Mouse (Mus musculus) heart, embryonic 10.5 days (tissue): Measurements from ENCODE around the gene Pde1a. TPM values are rescaled to one million over a fixed set of nuclear protein-coding genes. Genes with fewer than 3 reads are reported as not detected.

ENCODE experiments used
- DNase-seq: peaks from one replicate; pipeline ENCODE4 v3.0.0-alpha.2; 2017; ENCODE audit warnings: low spot score
- H3K27ac ChIP-seq: fragments of 300-500 bp; sonication (generic); 2 replicates; pipeline ENCODE4 v1.5.1; 2016; ENCODE audit warnings: mild to moderate bottlenecking
- H3K27me3 ChIP-seq: fragments of 300-500 bp; sonication (generic); 2 replicates; pipeline ENCODE4 v1.6.1; 2016; ENCODE audit warnings: mild to moderate bottlenecking; ENCODE audit not compliant: poor library complexity, insufficient read depth, severe bottlenecking
- H3K36me3 ChIP-seq: fragments of 300-500 bp; sonication (generic); 2 replicates; pipeline ENCODE4 v1.6.1; 2016; ENCODE audit warnings: mild to moderate bottlenecking, moderate library complexity
- H3K4me1 ChIP-seq: fragments of 300-500 bp; sonication (generic); 2 replicates; pipeline ENCODE4 v1.6.1; 2016; ENCODE audit warnings: mild to moderate bottlenecking
- H3K4me3 ChIP-seq: fragments of 300-500 bp; sonication (generic); 2 replicates; pipeline ENCODE4 v1.5.1; 2016; ENCODE audit warnings: mild to moderate bottlenecking, moderate library complexity
- H3K9me3 ChIP-seq: fragments of 300-500 bp; sonication (generic); 2 replicates; pipeline ENCODE4 v1.6.1; 2016; ENCODE audit warnings: mild to moderate bottlenecking, moderate library complexity
- WGBS: fragments of 180-500 bp; shearing (Covaris S2); methylation state at CpG from one replicate; pipeline ENCODE4 v1.1.7; 2016; 5-methylcytosine and 5-hydroxymethylcytosine counted together
- polyA plus RNA-seq: library from polyadenylated mRNA; unstranded; fragments of >200 nt; fragmentation: Nextera tagmentation; extraction: Ambion mirVana; gene quantifications from 2 replicates; pipeline ENCODE4 v1.2.1, GENCODE M21; 2016

Gene Pde1a
- polyA plus RNA-seq, 1 experiment from 2014 or later = 7.0 TPM

GRCm38 (mm10) chr2:79972271-79972670 lies 157.0 kb downstream of the Pde1a start:
- Histone ChIP-seq H3K36me3 (no peaks in the 10 kb centered on the region), H3K4me3 (no peak overlapping the region), H3K27ac (no peak overlapping the region), H3K4me1 (peaks cover 4% of the 10 kb centered on the region; the same call in 1 of the 2 replicates), H3K27me3 (no peaks in the 10 kb centered on the region), H3K9me3 (no peaks in the 10 kb centered on the region)
- no peak for DNase-seq

DNA sequence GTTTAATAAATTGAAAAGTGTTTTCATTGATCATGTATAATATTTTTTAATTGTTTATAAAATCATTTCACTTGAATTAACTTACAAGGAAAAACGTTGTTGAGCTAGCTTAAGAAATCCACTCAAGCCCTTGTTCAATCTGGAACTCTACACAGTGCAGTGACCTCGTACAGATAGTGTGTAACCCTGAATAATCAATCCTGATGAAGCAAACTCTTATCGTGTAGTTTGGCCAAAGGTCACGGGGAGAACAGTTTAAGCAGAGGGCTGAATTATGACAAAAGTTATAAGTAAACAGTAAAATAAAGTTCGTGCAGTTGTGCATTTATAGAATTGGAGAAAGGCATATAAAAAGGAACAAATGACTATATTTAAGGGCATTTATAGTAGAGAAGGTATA lies 159.7 kb downstream of the Pde1a start:
- H3K27me3 ChIP-seq = no peaks in the 10 kb centered on the region
- H3K27ac ChIP-seq = no peak overlapping the region
- WGBS = 60% methylated on average over 5 of the region's 5 CpGs
- H3K36me3 ChIP-seq = no peaks in the 10 kb centered on the region
- H3K9me3 ChIP-seq = no peaks in the 10 kb centered on the region
- H3K4me1 ChIP-seq = peaks cover 13% of the 10 kb centered on the region; the same call in 1 of the 2 replicates
- DNase-seq = no peak
- no peak overlapping the region for H3K4me3 ChIP-seq

DNA sequence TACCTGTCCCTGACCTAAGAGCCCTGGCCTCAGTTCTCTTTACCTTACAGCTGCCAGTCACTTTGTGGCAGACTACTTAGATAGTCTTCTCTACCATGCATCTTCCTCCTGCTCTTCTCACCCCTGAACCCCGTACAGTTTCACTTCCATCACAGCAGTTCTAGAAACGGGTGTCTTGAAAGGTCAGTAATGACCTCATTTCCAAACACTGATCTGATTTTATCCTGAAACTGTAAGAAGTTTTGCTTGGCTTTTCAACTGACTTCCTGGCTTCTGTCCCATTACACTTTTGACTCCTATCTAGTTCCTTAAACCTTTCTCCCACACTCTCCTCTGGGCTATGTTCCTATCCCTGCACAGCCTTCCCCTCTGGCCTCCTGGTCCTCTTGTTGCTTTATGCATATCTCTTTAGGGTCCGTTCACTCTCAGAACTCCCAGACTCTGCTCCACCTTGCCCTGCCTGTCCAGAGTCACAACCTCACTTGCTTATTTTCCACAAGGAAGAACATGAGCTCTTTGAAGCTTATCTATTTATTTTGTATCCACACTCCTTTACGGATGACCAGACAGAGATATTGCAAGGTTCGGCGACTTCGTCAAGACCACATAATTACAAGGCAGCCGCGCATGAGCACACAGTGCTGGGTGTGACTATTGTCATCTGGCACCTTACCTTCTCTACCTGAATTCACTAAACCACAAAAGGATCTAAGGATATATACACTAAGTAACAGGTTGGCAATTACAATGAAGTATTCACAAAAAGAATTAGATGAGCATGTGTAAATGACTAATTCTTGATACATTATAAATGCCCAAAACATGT lies 162.4 kb downstream of the Pde1a start:
- Histone ChIP-seq H3K4me1 (peaks cover 13% of the 10 kb centered on the region; the same call in 1 of the 2 replicates), H3K9me3 (no peaks in the 10 kb centered on the region), H3K4me3 (no peak overlapping the region), H3K27ac (peak overlapping the region; percentile 56; the same call in 1 of the 2 replicates), H3K27me3 (no peaks in the 10 kb centered on the region), H3K36me3 (no peaks in the 10 kb centered on the region)
- WGBS = 63% methylated on average over 9 of the region's 9 CpGs
- no peak for DNase-seq

DNA sequence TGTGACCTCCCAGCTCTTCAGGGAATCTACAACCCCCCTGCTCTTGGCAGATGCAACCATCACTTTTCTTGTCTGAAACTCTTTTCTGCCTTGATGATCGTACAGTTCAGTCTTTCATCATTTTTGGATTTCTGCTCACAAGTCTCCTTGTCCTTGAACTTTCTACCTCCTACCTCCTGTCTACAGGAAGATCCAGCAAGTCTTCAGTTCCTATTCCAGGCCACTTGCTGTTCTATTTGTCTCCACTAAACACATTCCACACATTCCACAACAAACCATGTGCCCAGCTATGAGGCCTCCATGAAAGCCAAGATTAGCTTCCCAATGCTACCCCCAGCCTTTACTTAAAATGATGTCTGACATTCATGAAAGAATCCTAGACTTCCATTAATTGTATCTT lies 163.2 kb downstream of the Pde1a start:
- DNase-seq = no peak
- WGBS = 80% methylated on average over 1 of the region's 1 CpGs
- no peaks in the 10 kb centered on the region for H3K9me3 ChIP-seq
- no peak overlapping the region; the same call in 1 of the 2 replicates for H3K27ac ChIP-seq
- H3K36me3 ChIP-seq = no peaks in the 10 kb centered on the region
- H3K27me3 ChIP-seq = no peaks in the 10 kb centered on the region
- H3K4me3 ChIP-seq = no peak overlapping the region
- H3K4me1 ChIP-seq = peaks cover 13% of the 10 kb centered on the region; the same call in 1 of the 2 replicates

DNA sequence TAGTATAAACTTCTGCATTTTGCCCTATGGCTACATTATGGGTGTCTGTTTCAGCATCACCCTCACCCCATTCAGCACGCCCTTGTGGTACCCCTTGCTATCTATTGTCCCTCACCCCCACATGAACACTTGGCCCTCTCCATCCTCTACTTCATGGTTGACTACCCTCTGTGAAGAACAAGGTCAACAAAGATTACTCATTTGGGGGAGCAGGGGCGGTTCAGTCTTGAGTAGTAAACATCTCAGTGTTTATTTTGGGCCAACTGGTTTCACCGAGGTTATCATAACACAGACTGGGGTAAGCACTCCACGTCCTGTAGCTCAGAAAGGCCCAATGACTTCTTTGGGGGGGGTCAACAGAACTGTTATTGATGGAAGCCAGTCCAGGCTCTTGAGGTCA lies 164.3 kb downstream of the Pde1a start:
- H3K36me3 ChIP-seq = no peaks in the 10 kb centered on the region
- WGBS = 57% methylated on average over 4 of the region's 4 CpGs
- peaks cover 13% of the 10 kb centered on the region; the same call in 1 of the 2 replicates for H3K4me1 ChIP-seq
- DNase-seq = no peak
- H3K27ac ChIP-seq = no peak overlapping the region
- no peak overlapping the region for H3K4me3 ChIP-seq
- no peaks in the 10 kb centered on the region for H3K27me3 ChIP-seq
- no peaks in the 10 kb centered on the region for H3K9me3 ChIP-seq

GRCm38 (mm10) chr2:79961421-79961820 lies 167.8 kb downstream of the Pde1a start:
- Histone ChIP-seq H3K27ac (no peak overlapping the region), H3K36me3 (no peaks in the 10 kb centered on the region), H3K4me1 (peaks cover 6% of the 10 kb centered on the region; the same call in 1 of the 2 replicates), H3K9me3 (no peaks in the 10 kb centered on the region), H3K4me3 (no peak overlapping the region), H3K27me3 (no peaks in the 10 kb centered on the region)
- no peak for DNase-seq
- 86% methylated on average over 4 of the region's 4 CpGs for WGBS

DNA sequence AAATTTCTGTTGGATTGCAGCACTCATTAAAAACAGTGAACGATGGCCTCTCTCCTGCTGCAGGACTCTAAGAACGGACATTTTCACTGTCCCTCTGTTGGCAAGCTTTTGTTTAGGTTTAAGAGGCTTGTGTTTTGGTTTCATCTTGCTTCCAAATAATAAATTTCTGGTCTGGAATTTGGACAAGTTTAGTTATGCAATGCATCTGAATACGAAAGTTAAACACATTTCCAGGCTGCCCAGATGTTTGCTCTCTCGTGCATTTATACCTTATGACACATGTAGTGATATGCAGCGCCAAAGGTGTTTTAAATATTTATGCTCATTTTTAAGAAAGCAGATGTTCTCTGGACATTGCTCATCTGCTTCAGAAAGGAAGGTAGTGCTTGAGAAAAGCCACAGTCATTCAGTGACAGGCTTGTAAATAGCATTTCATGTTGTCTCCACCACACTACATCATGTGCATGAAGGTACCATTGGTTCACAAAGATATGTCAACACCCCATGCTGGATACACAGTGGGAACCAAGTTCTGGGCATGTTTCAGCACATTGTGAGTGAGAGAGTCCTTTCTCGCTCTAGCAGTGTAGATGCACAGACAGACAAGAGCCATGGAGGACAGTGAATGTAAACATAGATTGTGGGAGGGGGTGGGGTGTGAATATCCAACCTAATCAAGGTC lies 171.5 kb downstream of the Pde1a start:
- DNase-seq = no peak
- H3K9me3 ChIP-seq = no peaks in the 10 kb centered on the region
- no peaks in the 10 kb centered on the region for H3K27me3 ChIP-seq
- H3K4me3 ChIP-seq = no peak overlapping the region
- whole genome bisulfite sequencing = 77% methylated on average over 6 of the region's 6 CpGs
- H3K36me3 ChIP-seq = no peaks in the 10 kb centered on the region
- H3K4me1 ChIP-seq = no peaks in the 10 kb centered on the region
- no peak overlapping the region for H3K27ac ChIP-seq

GRCm38 (mm10) chr2:79945898-79946675 lies 183.2 kb downstream of the Pde1a start:
- H3K36me3 ChIP-seq = no peaks in the 10 kb centered on the region
- no peaks in the 10 kb centered on the region for H3K4me1 ChIP-seq
- WGBS = 40% methylated on average over 8 of the region's 8 CpGs
- H3K27me3 ChIP-seq = no peaks in the 10 kb centered on the region
- H3K27ac ChIP-seq = no peak overlapping the region
- no peak for DNase-seq
- no peaks in the 10 kb centered on the region for H3K9me3 ChIP-seq
- no peak overlapping the region for H3K4me3 ChIP-seq

- no peak overlapping the region for H3K27ac ChIP-seq
- H3K36me3 ChIP-seq = no peaks in the 10 kb centered on the region
- no peaks in the 10 kb centered on the region for H3K4me1 ChIP-seq
- H3K9me3 ChIP-seq = no peaks in the 10 kb centered on the region
- no peak for DNase-seq
- WGBS = 59% methylated on average over 5 of the region's 5 CpGs
- no peaks in the 10 kb centered on the region for H3K27me3 ChIP-seq
- no peak overlapping the region for H3K4me3 ChIP-seq
Observed at GRCm38 (mm10) chr2:79934660-79935059, 194.6 kb downstream of the Pde1a start.

- no peak overlapping the region for H3K27ac ChIP-seq
- no peaks in the 10 kb centered on the region for H3K9me3 ChIP-seq
- no peaks in the 10 kb centered on the region for H3K27me3 ChIP-seq
- DNase-seq = no peak
- no peaks in the 10 kb centered on the region for H3K4me1 ChIP-seq
- no peaks in the 10 kb centered on the region for H3K36me3 ChIP-seq
- no peak overlapping the region for H3K4me3 ChIP-seq
Observed at GRCm38 (mm10) chr2:79922356-79922755, 206.9 kb downstream of the Pde1a start.

DNA sequence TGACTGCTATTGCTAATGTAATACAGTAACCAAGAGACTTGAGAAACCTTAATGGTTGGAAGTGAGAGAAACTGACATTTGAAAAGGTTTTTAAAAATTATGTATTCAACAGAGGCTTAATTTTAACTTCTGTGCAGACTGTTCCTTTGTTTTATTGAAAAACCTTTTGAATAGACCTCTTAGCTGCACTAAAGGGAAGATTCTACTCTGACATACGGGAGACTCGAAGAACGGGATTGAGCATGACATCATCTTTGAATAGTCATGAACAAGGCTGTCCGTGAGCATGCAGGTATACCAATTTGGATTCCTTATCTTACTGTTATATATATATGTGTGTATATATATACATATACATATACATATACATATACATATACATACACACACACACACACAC lies 207.9 kb downstream of the Pde1a start:
- WGBS = 92% methylated on average over 4 of the region's 4 CpGs
- no peaks in the 10 kb centered on the region for H3K4me1 ChIP-seq
- no peak for DNase-seq
- H3K36me3 ChIP-seq = no peaks in the 10 kb centered on the region
- no peak overlapping the region for H3K4me3 ChIP-seq
- no peak overlapping the region for H3K27ac ChIP-seq
- no peaks in the 10 kb centered on the region for H3K9me3 ChIP-seq
- H3K27me3 ChIP-seq = no peaks in the 10 kb centered on the region

DNA sequence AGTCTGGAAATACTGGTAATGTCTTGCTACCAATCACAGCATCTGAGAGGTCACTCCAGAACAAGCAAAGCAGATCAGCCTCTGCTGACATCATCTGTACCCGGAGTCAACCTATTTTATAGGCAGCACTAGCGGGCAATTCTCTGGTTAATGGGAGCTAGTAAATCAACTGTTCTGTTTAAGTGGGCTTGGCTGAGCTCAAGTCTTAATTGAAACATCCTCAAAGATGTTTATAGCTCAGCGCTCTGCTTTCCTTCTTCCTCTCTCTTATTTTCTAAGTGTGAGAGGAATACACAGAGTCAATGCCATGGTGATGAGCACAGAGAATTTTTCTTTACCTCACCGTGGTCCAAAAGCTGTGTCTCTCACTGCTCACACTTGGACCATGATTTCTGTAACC lies 208.8 kb downstream of the Pde1a start:
- no peaks in the 10 kb centered on the region for H3K9me3 ChIP-seq
- no peaks in the 10 kb centered on the region for H3K4me1 ChIP-seq
- H3K27me3 ChIP-seq = no peaks in the 10 kb centered on the region
- H3K4me3 ChIP-seq = no peak overlapping the region
- no peak overlapping the region for H3K27ac ChIP-seq
- 81% methylated on average over 4 of the region's 4 CpGs for WGBS
- no peak for DNase-seq
- no peaks in the 10 kb centered on the region for H3K36me3 ChIP-seq
